Mouse (Mus musculus) hindbrain, embryonic 16.5 days (tissue): ENCODE measurements at regions not wholly inside any gene's neighbourhood (a gene's known extent, or its start where the extent isn't known, plus 50 kb on each side); places are given as distances from the start of the nearest gene placed in this dataset.

Source experiments
- ATAC-seq: fragments of 200-750 bp; cut with Nextera tagmentation; 2 replicates; pipeline ENCODE4 v1.8.0; 2017; ENCODE audit warnings: moderate TSS enrichment, moderate library complexity
- H3K27ac ChIP-seq: fragments of 300-500 bp; sonication (generic); 2 replicates; pipeline ENCODE4 v1.5.1; 2014; ENCODE audit warnings: low read depth, mild to moderate bottlenecking, control low read depth, low read length, moderate library complexity
- H3K27me3 ChIP-seq: fragments of 300-500 bp; sonication (generic); replicated peaks from 2 replicates; pipeline ENCODE4 v1.6.1; 2014; ENCODE audit warnings: low read length; ENCODE audit not compliant: control insufficient read depth, insufficient read depth
- H3K36me3 ChIP-seq: fragments of 300-500 bp; sonication (generic); 2 replicates; pipeline ENCODE4 v1.6.1; 2014; ENCODE audit warnings: mild to moderate bottlenecking, low read length, moderate library complexity, mixed read lengths; ENCODE audit not compliant: control insufficient read depth, insufficient read depth
- H3K4me1 ChIP-seq: fragments of 300-500 bp; sonication (generic); 2 replicates; pipeline ENCODE4 v1.6.1; 2014; ENCODE audit warnings: low read depth, low read length; ENCODE audit not compliant: control insufficient read depth, insufficient read depth
- H3K4me2 ChIP-seq: fragments of 300-500 bp; sonication (generic); 2 replicates; pipeline ENCODE4 v1.6.1; 2014; ENCODE audit warnings: mild to moderate bottlenecking, low read length, control low read depth, moderate library complexity
- H3K4me3 ChIP-seq: fragments of 300-500 bp; sonication (generic); 2 replicates; pipeline ENCODE4 v1.5.1; 2014; ENCODE audit warnings: mild to moderate bottlenecking, low read length, control low read depth, moderate library complexity
- H3K9ac ChIP-seq: fragments of 300-500 bp; sonication (generic); 2 replicates; pipeline ENCODE4 v1.6.1; 2014; ENCODE audit warnings: low read depth, mild to moderate bottlenecking, control low read depth, low read length, moderate library complexity
- H3K9me3 ChIP-seq: fragments of 300-500 bp; sonication (generic); 2 replicates; pipeline ENCODE4 v1.6.1; 2014; ENCODE audit warnings: mild to moderate bottlenecking, low read length, moderate library complexity; ENCODE audit not compliant: control insufficient read depth
- WGBS: fragments of 180-500 bp; shearing (Covaris S2); extraction: QIAGEN DNeasy Blood & Tissue Kit; methylation state at CpG from one replicate; pipeline ENCODE4 v1.1.7; 2014; 5-methylcytosine and 5-hydroxymethylcytosine counted together

DNA sequence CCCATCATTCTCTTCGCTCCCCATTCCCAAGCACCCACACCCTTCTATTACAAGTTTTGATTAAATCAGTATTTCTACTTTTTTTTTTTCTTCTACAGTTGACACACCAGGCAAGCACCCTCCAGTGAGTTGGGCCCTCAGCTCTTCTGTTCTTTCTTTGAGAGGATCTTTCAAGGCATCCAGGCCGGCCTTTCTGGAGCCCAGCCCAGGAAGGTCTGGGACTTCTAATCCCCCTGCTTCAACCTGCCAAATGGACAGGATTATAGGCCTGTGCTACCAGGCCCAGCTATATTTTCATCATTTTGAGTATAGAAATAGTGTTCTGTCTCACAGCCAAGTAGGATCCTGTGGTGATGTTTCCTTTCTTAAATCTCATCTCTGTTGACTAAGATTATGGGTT, 94.0 kb upstream of the Nebl start:
- Histone ChIP-seq H3K4me2 (no peak overlapping the region), H3K36me3 (no peaks in the 10 kb centered on the region), H3K27me3 (no peaks in the 10 kb centered on the region), H3K4me1 (no peaks in the 10 kb centered on the region), H3K27ac (no peak overlapping the region), H3K4me3 (no peak overlapping the region), H3K9me3 (no peaks in the 10 kb centered on the region), H3K9ac (no peak overlapping the region)
- 81% methylated on average over 2 of the region's 2 CpGs for WGBS
- ATAC-seq = no peak

- WGBS = 89% methylated on average over 5 of the region's 5 CpGs
- Histone ChIP-seq H3K4me3 (no peak overlapping the region), H3K27ac (no peak overlapping the region), H3K9ac (no peak overlapping the region), H3K36me3 (no peaks in the 10 kb centered on the region), H3K9me3 (no peaks in the 10 kb centered on the region), H3K4me2 (no peak overlapping the region), H3K4me1 (no peaks in the 10 kb centered on the region), H3K27me3 (no peaks in the 10 kb centered on the region)
- no peak for ATAC-seq
These were observed 92.9 kb upstream of the Nebl start for GRCm38 (mm10) chr2:17824176-17824575.

- H3K27ac ChIP-seq = no peak overlapping the region
- no peak for ATAC-seq
- 84% methylated on average over 4 of the region's 4 CpGs for WGBS
These were observed 91.3 kb upstream of the Nebl start for GRCm38 (mm10) chr2:17822621-17823006.

GRCm38 (mm10) chr2:17821878-17822620, 90.8 kb upstream of the Nebl start:
- H3K36me3 ChIP-seq = no peaks in the 10 kb centered on the region
- H3K9me3 ChIP-seq = no peaks in the 10 kb centered on the region
- WGBS = 76% methylated on average over 13 of the region's 13 CpGs
- no peak overlapping the region for H3K4me3 ChIP-seq
- H3K9ac ChIP-seq = no peak overlapping the region
- H3K4me2 ChIP-seq = no peak overlapping the region
- no peaks in the 10 kb centered on the region for H3K4me1 ChIP-seq
- no peak for ATAC-seq
- H3K27ac ChIP-seq = no peak overlapping the region
- no peaks in the 10 kb centered on the region for H3K27me3 ChIP-seq

More at GRCm38 (mm10) chr2:17822621-17823006, 91.3 kb upstream of the Nebl start:
- H3K4me3 ChIP-seq = no peak overlapping the region
- H3K4me1 ChIP-seq = no peaks in the 10 kb centered on the region
- H3K27me3 ChIP-seq = no peaks in the 10 kb centered on the region
- H3K4me2 ChIP-seq = no peak overlapping the region
- H3K36me3 ChIP-seq = no peaks in the 10 kb centered on the region
- H3K9ac ChIP-seq = no peak overlapping the region
- H3K9me3 ChIP-seq = no peaks in the 10 kb centered on the region

- H3K27me3 ChIP-seq = no peaks in the 10 kb centered on the region
- no peaks in the 10 kb centered on the region for H3K36me3 ChIP-seq
- H3K9me3 ChIP-seq = no peaks in the 10 kb centered on the region
- ATAC-seq = 0 out of 2 replicates have a peak, but pooled peaks have one; percentile 40
- no peak overlapping the region for H3K4me2 ChIP-seq
- no peaks in the 10 kb centered on the region for H3K4me1 ChIP-seq
- no peak overlapping the region for H3K9ac ChIP-seq
- H3K4me3 ChIP-seq = no peak overlapping the region
- 25% methylated on average over 7 of the region's 7 CpGs for WGBS
- H3K27ac ChIP-seq = no peak overlapping the region
These were observed 80.8 kb upstream of the Nebl start for GRCm38 (mm10) chr2:17811943-17812670.
